Mouse (Mus musculus): ENCODE results near the gene Lpin2. TPM values are rescaled to one million over a fixed set of nuclear protein-coding genes. Genes with fewer than 3 reads are reported as not detected.

The Lpin2 gene
- total RNA-seq (2023; ENCODE audit: inconsistent age) = 87.2 to 105 TPM (median 97.5 TPM) in 4 replicates

GRCm38 (mm10) chr17:71182211-71182721 lies at the start of gene Lpin2:
Lpin2 (plus strand) TSS chr17:71182560.

Other genes with a start within 250 kb of the Lpin2 start
- gene Myom1, start 179.9 kb upstream of the Lpin2 start, total RNA-seq (2023; ENCODE audit: inconsistent age) = 0.48 to 2.0 TPM (median 1.3 TPM) in 4 replicates
- gene Myl12a, start 179.7 kb upstream of the Lpin2 start, total RNA-seq (2023; ENCODE audit: inconsistent age) = 266 to 285 TPM (median 273 TPM) in 4 replicates
- gene Emilin2, start 129.4 kb downstream of the Lpin2 start, total RNA-seq (2023; ENCODE audit: inconsistent age) = 2.2 to 4.8 TPM (median 3.9 TPM) in 4 replicates

All from B cell, adult (primary cell).